Mouse (Mus musculus) heart, adult 2 months (tissue): ENCODE data around the gene Tmem259.

Source experiments
- CTCF ChIP-seq: fragments of 200-600 bp; IDR thresholded peaks from 2 replicates; pipeline ENCODE4 v1.8.1; 2022; ENCODE audit warnings: antibody characterized with exemption, mild to moderate bottlenecking, moderate library complexity
- POLR2A ChIP-seq: fragments of 200-500 bp; IDR thresholded peaks from 2 replicates; pipeline ENCODE4 v1.6.1; 2011; ENCODE audit warnings: mild to moderate bottlenecking, low read depth, low read length, control low read depth; ENCODE audit not compliant: insufficient read depth

DNA sequence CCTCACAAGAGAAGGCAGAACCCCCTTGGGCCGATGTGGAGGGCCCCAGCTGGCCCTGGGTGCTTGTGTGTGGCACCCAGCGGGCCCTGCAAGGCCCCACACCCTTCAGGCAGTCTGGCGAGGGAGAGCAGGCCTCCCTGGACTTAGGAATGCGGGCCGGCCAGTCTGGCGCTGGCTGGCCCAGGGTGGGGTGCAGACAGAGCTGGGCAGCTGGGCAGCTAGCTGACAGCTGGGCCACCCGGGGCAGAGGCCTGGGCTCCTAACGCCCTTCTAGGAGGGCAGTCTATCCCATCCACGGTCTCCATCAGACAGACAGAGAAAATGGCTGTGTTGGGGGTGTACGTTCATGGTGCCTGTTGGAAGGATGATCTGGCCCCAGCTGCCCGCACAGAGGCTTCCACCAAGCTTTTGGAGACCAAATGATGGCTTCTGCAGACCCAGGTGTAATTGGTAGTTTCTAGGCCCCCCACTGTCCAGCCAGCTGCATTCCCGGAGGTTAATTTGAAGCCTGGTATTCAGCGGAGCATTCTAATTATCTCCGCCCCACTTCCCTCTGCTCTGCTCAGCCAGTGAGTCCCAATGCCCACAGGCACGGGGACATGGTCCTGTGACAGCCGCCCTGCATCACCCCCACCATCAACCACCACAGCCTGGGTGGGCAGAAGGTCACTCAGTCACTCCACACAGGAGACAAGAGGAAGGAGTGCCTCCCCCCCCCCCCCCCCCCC is 38.5 kb downstream of the Tmem259 start:
- TF ChIP-seq POLR2A (no peak), CTCF (no peak)
